Mouse (Mus musculus): ENCODE measurements at regions not wholly inside any gene's neighbourhood (a gene's known extent, or its start where the extent isn't known, plus 50 kb on each side); places are given as distances from the start of the nearest gene placed in this dataset.

- no peak for DNase-seq
These were observed 69.8 kb upstream of the Arsj start for GRCm38 (mm10) chr3:126293645-126294044.

GRCm38 (mm10) chr3:126295932-126296331 is 67.6 kb upstream of the Arsj start:
- DNase-seq, result no peak

DNA sequence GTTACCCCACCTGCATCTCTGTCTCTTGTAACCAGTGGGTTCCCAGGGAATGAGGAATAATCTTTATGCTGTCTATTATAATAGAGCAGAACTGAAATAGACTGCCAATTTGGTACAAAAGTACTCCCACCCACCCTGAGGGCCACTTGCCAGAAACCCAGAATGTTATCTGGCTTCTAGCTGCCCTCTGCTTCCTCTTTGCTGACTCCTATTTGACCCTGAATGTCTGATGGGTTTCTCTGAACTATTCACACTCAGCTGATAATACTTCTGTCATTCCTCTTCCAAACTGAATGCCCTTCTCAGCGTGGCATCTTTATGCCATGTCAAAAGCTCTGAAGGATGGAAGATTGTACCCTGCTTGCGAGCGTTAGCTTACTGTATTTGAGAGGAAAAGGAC is 64.2 kb upstream of the Arsj start:
- DNase-seq, result no peak

- DNase-seq, result no peak
These were observed 55.2 kb upstream of the Arsj start for GRCm38 (mm10) chr3:126308303-126308702.
